Mouse (Mus musculus): ENCODE data around the gene Ugdh.
"Not testable (repeated sequence)": the region's sequence is repeated elsewhere in the genome, so short reads cannot be mapped to it uniquely, and the experiment has no call there.

Ugdh gene

GRCm38 (mm10) chr5:65435806-65436561 is at the start of gene Ugdh:
Ugdh (minus strand) TSS chr5:65435949.
- in situ Hi-C loops (cut with MboI; ENCODE audit: unreplicated experiment in 2 of 2): no loop called here

DNA sequence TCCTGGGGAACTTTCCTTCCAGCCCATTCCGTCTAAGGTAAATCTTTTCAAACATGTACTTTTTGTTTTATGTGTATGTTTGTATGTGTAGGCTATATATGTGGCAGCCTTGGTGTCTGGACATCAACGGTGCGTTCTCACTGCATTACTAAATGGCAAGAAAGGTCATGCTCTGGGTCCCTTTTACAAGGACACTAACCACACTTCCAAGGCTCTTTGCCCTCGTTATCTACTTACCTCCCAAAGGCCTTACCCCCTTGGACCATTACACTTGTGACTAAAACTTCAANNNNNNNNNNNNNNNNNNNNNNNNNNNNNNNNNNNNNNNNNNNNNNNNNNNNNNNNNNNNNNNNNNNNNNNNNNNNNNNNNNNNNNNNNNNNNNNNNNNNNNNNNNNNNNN is 47.2 kb upstream of the Ugdh start:
- in situ Hi-C loops (cut with MboI; ENCODE audit: unreplicated experiment in 2 of 2): loop anchor here (5.0 to 10.0 kb wide), 3 partner anchors 34 to 214 kb away; partner anchors contain the start of gene Pds5a (in 2 of the 2)

DNA sequence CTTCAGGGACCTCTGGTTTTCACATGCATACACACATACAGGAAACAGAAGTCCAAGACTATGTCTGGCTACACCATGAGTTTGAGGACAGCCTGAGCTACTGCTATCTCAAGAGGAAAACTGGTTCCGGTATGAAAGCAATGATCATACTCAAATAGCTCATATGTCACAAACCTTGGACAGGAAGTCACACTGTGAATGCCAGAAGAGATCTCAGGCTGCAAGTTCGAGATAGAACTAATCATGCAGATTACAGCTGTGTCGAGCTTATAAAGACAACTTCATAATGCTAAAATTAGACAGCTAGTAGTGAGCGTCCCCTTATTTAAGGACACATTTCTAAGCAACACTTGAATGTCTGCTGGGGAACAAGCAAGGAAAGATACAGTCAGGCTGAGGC is 44.8 kb upstream of the Ugdh start:
- in situ Hi-C loops (cut with MboI; ENCODE audit: unreplicated experiment in 2 of 2): loop anchor here (5.0 to 10.0 kb wide), 3 partner anchors 37 to 217 kb away; partner anchors contain the start of gene Pds5a (in 2 of the 2)

DNA sequence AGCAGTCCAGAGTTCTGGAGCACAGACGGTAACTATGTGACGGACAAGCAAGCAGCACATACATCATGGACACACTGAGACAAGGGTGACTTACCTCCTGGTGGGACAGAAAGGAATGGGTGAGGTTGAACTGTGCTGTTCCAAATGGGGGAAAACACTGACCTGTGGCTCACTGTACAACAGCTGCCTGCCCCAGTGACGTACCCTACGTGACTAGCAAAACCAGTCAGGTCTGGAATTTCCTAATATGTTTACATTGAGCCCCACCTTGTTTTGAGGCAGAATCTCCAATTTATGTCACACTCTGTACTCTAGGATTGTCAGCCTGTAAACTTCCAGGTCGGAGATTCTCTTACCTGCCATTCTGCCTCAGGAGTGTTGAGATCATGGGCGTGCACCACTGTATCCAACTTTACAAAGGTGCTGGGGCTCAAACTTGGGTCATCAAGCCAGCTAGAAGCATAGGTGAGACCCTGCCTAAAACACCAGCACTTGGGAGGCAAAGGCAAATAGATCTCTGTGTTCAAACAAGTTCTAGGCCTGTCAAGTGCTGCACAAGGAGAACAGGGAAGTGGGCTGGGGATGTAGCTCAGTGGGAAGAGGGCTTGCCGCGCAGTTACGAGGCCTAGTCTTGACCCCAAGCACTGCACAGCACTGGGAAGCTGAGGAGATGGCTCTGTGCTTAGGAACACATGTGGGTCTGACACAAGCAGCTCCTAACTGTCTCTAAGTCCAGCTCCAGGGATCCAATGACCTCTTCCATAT is 44.1 kb upstream of the Ugdh start:
- in situ Hi-C loops (cut with MboI; ENCODE audit: unreplicated experiment in 2 of 2): loop anchor here (5.0 to 10.0 kb wide), 3 partner anchors 37 to 217 kb away; partner anchors contain the start of gene Pds5a (in 2 of the 2)

- in situ Hi-C loops (cut with MboI; ENCODE audit: unreplicated experiment in 2 of 2): no loop called here
These were observed 42.5 kb upstream of the Ugdh start for GRCm38 (mm10) chr5:65478224-65478623.

- in situ Hi-C loops (cut with MboI; ENCODE audit: unreplicated experiment in 2 of 2): not testable (repeated sequence)
These were observed 41.0 kb upstream of the Ugdh start for GRCm38 (mm10) chr5:65476739-65477138.

GRCm38 (mm10) chr5:65475806-65476205 is 40.1 kb upstream of the Ugdh start:
- in situ Hi-C loops (cut with MboI; ENCODE audit: unreplicated experiment in 2 of 2): no loop called here

GRCm38 (mm10) chr5:65469766-65470165 is 34.0 kb upstream of the Ugdh start:
- in situ Hi-C loops (cut with MboI; ENCODE audit: unreplicated experiment in 2 of 2): no loop called here

DNA sequence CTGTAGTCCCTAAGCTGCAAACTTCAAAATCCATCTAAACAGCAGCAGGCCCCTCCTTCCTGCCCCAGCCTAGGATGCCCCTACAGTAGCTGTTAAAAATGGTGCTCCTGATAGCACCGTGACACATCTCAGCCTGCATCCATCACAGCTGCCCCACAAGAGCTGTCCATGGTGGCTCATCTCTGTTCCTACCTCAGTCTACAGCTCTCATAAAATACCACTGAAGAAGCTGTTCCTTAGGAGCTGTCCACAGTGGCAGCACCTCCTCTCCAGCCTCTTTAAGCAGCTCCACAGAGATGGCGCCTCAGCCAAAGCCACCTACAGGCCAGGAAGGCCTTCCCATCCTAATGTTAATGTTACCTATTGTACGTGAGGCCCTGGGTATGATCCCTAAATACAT is 31.2 kb upstream of the Ugdh start:
- in situ Hi-C loops (cut with MboI; ENCODE audit: unreplicated experiment in 2 of 2): no loop called here

- in situ Hi-C loops (cut with MboI; ENCODE audit: unreplicated experiment in 2 of 2): no loop called here
These were observed 24.6 kb upstream of the Ugdh start for GRCm38 (mm10) chr5:65460361-65460760.

GRCm38 (mm10) chr5:65459454-65459853 is 23.7 kb upstream of the Ugdh start:
- in situ Hi-C loops (cut with MboI; ENCODE audit: unreplicated experiment in 2 of 2): no loop called here

- in situ Hi-C loops (cut with MboI; ENCODE audit: unreplicated experiment in 2 of 2): no loop called here
These were observed 22.1 kb upstream of the Ugdh start for GRCm38 (mm10) chr5:65457846-65458245.

DNA sequence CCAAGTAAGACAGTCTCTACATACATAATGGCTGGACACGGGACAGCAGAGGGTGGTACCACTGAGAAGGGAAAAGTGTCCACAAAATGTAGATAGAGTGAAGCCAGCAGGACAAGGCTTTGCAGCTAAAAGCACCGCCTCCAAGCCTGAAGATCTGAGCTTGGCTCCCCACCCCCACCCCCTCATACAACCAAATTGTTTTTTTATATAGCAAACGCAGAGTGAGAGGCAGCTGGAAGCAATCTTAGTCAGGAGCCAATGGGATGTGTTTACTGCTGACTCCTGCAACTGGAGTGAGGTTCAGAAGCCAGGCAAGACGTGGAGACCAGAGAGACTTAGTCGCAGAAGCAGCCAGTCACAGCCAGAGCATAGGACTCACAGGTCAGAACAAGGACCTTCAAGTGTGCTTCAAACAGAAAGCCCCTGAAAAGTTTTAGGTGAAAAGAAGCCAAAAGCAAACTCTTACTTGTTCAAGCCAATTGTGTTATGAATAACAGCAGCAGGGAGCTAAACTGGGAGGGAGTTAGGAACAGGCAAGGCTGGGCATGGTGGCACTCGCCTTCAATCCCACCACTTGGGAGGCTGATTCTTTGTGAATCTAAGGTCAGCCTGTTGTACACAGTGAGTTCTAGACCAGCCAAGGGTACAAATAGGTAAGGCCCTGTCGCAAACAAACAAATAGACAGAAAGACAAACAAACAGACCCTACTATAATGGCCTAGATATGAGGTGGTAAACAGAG is 21.5 kb upstream of the Ugdh start:
- in situ Hi-C loops (cut with MboI; ENCODE audit: unreplicated experiment in 2 of 2): no loop called here

DNA sequence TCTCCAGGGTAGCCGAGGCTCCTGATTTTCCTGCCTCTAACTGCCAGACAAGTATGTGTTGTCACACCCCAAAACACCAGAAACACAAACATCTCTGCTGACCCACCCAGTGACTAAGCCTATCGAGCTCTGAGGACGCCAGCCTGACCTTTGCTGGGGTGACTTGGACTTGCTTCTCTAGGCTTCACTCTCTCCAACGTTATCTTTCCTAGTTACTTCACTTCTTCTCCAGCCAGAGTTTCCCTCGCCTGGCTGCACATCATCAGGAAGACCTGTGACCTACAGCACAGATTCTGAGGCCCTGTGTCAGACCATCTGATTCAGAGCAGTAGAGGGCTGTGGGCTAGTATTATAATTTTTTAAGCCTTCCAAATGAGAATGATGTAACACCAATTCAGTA is 19.0 kb upstream of the Ugdh start:
- in situ Hi-C loops (cut with MboI; ENCODE audit: unreplicated experiment in 2 of 2): no loop called here

GRCm38 (mm10) chr5:65448941-65449340 is 13.2 kb upstream of the Ugdh start:
- in situ Hi-C loops (cut with MboI; ENCODE audit: unreplicated experiment in 2 of 2): no loop called here

GRCm38 (mm10) chr5:65447826-65448225 is 12.1 kb upstream of the Ugdh start:
- in situ Hi-C loops (cut with MboI; ENCODE audit: unreplicated experiment in 2 of 2): no loop called here

DNA sequence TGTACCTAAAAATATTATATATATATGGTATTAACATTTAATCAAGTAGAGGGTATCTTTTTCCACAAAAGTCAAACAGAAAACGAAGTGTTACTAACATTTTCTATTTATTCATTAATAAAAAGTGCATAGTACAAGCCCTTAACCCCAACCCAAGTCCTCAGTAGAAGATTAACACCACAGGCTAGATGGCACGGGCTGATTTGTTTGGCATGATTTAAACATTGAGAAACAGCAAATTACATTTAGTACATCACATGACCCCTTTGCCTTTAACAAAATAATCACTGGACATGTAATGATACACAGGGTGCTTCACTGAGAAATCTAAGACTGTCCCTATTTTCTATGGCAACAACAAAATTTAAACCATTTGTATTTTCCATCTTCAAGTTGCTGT is 11.0 kb upstream of the Ugdh start:
- in situ Hi-C loops (cut with MboI; ENCODE audit: unreplicated experiment in 2 of 2): no loop called here

GRCm38 (mm10) chr5:65444981-65445380 is 9.2 kb upstream of the Ugdh start:
- in situ Hi-C loops (cut with MboI; ENCODE audit: unreplicated experiment in 2 of 2): no loop called here

DNA sequence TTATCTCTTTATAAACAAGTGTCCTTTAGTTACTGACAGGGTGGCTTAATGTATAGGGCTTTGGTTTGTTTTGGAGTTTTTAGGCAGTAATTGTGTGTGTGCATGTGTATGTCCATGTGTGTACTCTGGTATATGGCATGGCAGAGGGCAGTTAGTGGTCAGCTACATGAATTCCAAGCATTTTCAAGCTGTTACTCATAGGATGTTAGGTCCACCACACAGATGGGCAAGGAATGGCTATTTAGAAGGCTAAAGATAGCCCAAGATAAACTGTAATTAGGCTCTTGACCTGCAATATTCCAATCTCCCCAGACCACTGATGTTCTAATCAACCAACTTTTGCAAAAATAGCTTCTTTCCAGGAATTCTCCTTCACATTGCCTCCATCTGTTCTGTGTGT is 2.3 kb upstream of the Ugdh start:
- in situ Hi-C loops (cut with MboI; ENCODE audit: unreplicated experiment in 2 of 2): no loop called here

GRCm38 (mm10) chr5:65435363-65435805 is 365 bp downstream of the Ugdh start:
- in situ Hi-C loops (cut with MboI; ENCODE audit: unreplicated experiment in 2 of 2): no loop called here
